Mouse (Mus musculus) myocyte (in vitro differentiated cells): ENCODE results near the gene Rbfox2.

Experiments
- CEBPB ChIP-seq: IDR thresholded peaks from 2 replicates; pipeline ENCODE4 v1.6.1; 2011; ENCODE audit warnings: mild to moderate bottlenecking, moderate library complexity; ENCODE audit not compliant: poor library complexity, insufficient read depth, severe bottlenecking
- E2F4 ChIP-seq: IDR thresholded peaks from one replicate; pipeline ENCODE4 v1.6.1; 2011; ENCODE audit warnings: mild to moderate bottlenecking, control low read depth, moderate library complexity; ENCODE audit not compliant: insufficient read depth
- MYOD1 ChIP-seq, 3 experiments: IDR thresholded peaks; one replicate each; pipeline ENCODE4 v1.6.1; 2011; ENCODE audit warnings: control low read depth in 2 of 3, low read depth in 2 of 3, mild to moderate bottlenecking in 2 of 3, moderate library complexity in 1 of 3; ENCODE audit not compliant: insufficient read length in 2 of 3, control insufficient read depth in 1 of 3
- MYOG ChIP-seq, 3 experiments: IDR thresholded peaks; one replicate each; pipeline ENCODE4 v1.6.1; 2011; ENCODE audit warnings: control low read depth in 2 of 3, low read depth in 2 of 3, mild to moderate bottlenecking in 2 of 3; ENCODE audit not compliant: insufficient read length in 2 of 3, control insufficient read depth in 1 of 3, insufficient read depth in 1 of 3
- POLR2A ChIP-seq: IDR thresholded peaks from one replicate; pipeline ENCODE4 v1.6.1; 2011; ENCODE audit warnings: low read depth, mild to moderate bottlenecking, control low read depth, moderate library complexity; ENCODE audit not compliant: insufficient read length
- POLR2AphosphoS2 ChIP-seq: IDR thresholded peaks from one replicate; pipeline ENCODE4 v1.6.1; 2011; ENCODE audit warnings: low read depth, control low read depth; ENCODE audit not compliant: insufficient read length
- REST ChIP-seq: IDR thresholded peaks from one replicate; pipeline ENCODE4 v1.6.1; 2011; ENCODE audit warnings: mild to moderate bottlenecking, control low read depth, moderate library complexity; ENCODE audit not compliant: insufficient read depth, insufficient read length
- TCF12 ChIP-seq: IDR thresholded peaks from one replicate; pipeline ENCODE4 v1.6.1; 2011; ENCODE audit warnings: mild to moderate bottlenecking, control low read depth; ENCODE audit not compliant: poor library complexity, insufficient read depth, severe bottlenecking
- TCF3 ChIP-seq: IDR thresholded peaks from one replicate; pipeline ENCODE4 v1.6.1; 2011; ENCODE audit warnings: low read depth, control low read depth; ENCODE audit not compliant: insufficient read length
- USF1 ChIP-seq: IDR thresholded peaks from one replicate; pipeline ENCODE4 v1.6.1; 2011; ENCODE audit warnings: low read depth, mild to moderate bottlenecking, control low read depth, moderate library complexity

- TF ChIP-seq POLR2A (no peak), E2F4 (no peak), REST (no peak), TCF12 (no peak), TCF3 (no peak), MYOD1 (IDR thresholded peaks at IDR 0.05; ENCODE audit: control insufficient read depth in 1 of 3, insufficient read length in 2 of 3, low read depth in 2 of 3) (no peak), POLR2AphosphoS2 (no peak), MYOG (IDR thresholded peaks at IDR 0.05; ENCODE audit: control insufficient read depth in 1 of 3, insufficient read depth in 1 of 3, insufficient read length in 2 of 3, low read depth in 2 of 3) (peak in 1 of 3 experiments; percentile 22), CEBPB (no peak), USF1 (no peak)
These were observed 22.9 kb upstream of the Rbfox2 start for GRCm38 (mm10) chr15:77329681-77330180.
